Mouse (Mus musculus) midbrain, embryonic 12.5 days (tissue): ENCODE measurements around the gene Ube2z. TPM values are rescaled to one million over a fixed set of nuclear protein-coding genes. Genes with fewer than 3 reads are reported as not detected.

Experiments
- ATAC-seq: fragments of 200-750 bp; cut with Nextera tagmentation; 2 replicates; pipeline ENCODE4 v1.8.0; 2017; ENCODE audit warnings: low read depth, moderate TSS enrichment, moderate library complexity; ENCODE audit not compliant: low FRiP score
- H3K27ac ChIP-seq: fragments of 300-500 bp; sonication (generic); replicated peaks from 2 replicates; pipeline ENCODE4 v1.5.1; 2016; ENCODE audit warnings: mild to moderate bottlenecking
- H3K27me3 ChIP-seq: fragments of 300-500 bp; sonication (generic); 2 replicates; pipeline ENCODE4 v1.6.1; 2016; ENCODE audit warnings: mild to moderate bottlenecking
- H3K36me3 ChIP-seq: fragments of 300-500 bp; sonication (generic); 2 replicates; pipeline ENCODE4 v1.6.1; 2016
- H3K4me1 ChIP-seq: fragments of 300-500 bp; sonication (generic); 2 replicates; pipeline ENCODE4 v1.6.1; 2016
- H3K4me2 ChIP-seq: fragments of 300-500 bp; sonication (generic); replicated peaks from 2 replicates; pipeline ENCODE4 v1.6.1; 2016; ENCODE audit warnings: mild to moderate bottlenecking, moderate library complexity
- H3K4me3 ChIP-seq: fragments of 300-500 bp; sonication (generic); 2 replicates; pipeline ENCODE4 v1.5.1; 2016; ENCODE audit warnings: mild to moderate bottlenecking
- H3K9ac ChIP-seq: fragments of 300-500 bp; sonication (generic); replicated peaks from 2 replicates; pipeline ENCODE4 v1.6.1; 2016; ENCODE audit warnings: mild to moderate bottlenecking, moderate library complexity
- H3K9me3 ChIP-seq: fragments of 300-500 bp; sonication (generic); 2 replicates; pipeline ENCODE4 v1.6.1; 2016; ENCODE audit warnings: mild to moderate bottlenecking
- WGBS: fragments of 180-500 bp; shearing (Covaris S2); methylation state at CpG from one replicate; pipeline ENCODE4 v1.1.7; 2016; 5-methylcytosine and 5-hydroxymethylcytosine counted together
- polyA plus RNA-seq: library from polyadenylated mRNA; unstranded; fragments of >200 nt; fragmentation: Nextera tagmentation; extraction: Ambion mirVana; gene quantifications from 2 replicates; pipeline ENCODE4 v1.2.1, GENCODE M21; 2016

Ube2z gene
- polyA plus RNA-seq, 1 experiment from 2014 or later, result 36.1 TPM

DNA sequence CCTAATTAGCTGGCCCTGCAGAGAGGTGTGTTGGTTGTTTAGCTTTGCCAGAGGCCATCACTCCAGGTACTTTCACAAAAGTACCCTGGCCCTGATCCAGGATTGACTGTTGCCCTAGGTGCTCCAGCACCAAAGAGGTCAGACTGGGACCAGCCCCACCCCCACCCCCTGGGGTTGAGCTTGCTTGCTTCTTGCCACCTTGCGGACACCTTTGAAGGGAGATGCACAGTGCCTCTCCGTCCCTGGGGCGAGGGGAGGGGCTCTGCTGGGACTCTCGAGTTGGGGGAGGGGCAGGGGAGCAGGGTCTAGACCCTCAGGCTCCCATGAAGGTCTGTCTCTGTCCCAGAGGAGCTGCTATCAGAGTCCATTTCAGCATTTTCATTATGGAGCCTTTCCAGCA is 15.2 kb downstream of the Ube2z start:
- Histone ChIP-seq H3K27ac (no peak overlapping the region), H3K36me3 (peaks cover 84% of the 10 kb centered on the region), H3K27me3 (no peaks in the 10 kb centered on the region), H3K4me3 (no peak overlapping the region), H3K4me2 (no peak overlapping the region), H3K4me1 (no peaks in the 10 kb centered on the region), H3K9me3 (no peaks in the 10 kb centered on the region), H3K9ac (no peak overlapping the region)
- 76% methylated on average over 4 of the region's 4 CpGs for WGBS
- ATAC-seq, result no peak

DNA sequence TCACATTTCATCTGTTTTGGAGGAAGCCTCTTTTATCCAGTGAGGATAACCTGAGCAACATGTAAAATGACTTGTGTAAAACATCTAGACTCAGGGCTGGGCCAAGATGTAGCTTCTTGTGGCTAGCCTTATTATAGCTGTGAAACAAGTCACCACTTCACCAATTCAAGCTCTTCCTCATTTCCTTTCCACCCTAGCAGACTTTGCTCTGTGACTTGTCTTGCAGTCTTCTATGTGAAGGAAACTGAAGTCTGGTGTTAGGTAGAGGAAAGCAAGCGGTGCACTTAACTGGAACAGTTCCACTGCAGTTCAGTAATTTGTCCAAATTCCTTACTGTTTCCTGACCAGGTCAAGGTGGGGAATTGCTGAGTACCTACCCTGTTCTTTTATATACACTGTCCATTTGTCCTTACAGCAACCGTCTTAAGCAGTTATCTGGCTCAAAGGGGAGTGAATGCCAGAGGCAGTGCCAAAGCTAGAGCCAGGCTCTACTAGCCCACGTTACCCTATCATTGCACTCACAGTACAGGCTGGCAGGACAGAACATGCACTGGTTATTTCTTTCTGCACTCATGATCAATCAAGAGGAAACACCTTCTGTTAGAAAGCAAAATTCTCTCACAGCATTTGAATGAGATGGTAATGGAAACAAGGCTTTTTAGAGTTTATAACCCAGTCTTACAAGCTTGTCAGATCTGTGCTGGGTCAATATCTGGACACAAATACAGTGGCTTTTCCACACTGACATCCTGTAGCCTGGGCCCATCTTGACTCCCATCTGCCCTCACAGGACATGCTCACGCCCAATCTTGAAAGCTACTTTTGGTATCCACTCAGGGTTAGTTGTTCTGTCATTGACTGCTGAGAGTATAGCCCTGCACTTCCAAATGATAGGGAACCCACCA is 17.5 kb downstream of the Ube2z start:
- no peak overlapping the region for H3K27ac ChIP-seq
- 92% methylated on average over 4 of the region's 4 CpGs for WGBS
- H3K27me3 ChIP-seq, result no peaks in the 10 kb centered on the region
- H3K36me3 ChIP-seq, result peaks cover 80% of the 10 kb centered on the region
- no peaks in the 10 kb centered on the region for H3K9me3 ChIP-seq
- H3K4me2 ChIP-seq, result no peak overlapping the region
- no peak overlapping the region for H3K9ac ChIP-seq
- no peaks in the 10 kb centered on the region for H3K4me1 ChIP-seq
- no peak overlapping the region for H3K4me3 ChIP-seq
- ATAC-seq, result no peak

DNA sequence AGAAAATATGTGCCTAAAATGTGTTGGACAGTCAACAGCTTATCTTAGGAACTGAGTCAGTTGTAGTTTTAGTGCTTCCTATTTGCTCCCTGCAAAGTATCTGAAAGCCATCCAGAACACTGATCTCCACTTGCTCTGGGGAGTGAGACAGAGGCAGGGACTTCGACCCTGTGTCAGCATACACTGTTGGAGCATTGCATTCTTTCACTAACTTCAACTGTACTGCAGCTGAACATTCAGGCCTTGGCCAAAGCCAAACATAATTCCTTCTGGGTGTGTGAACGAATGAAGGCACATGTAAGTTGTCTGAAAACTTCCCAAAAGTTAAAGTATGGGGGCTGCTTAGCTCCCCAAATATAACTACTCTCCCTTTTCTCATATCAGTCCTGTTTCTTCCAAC is 18.4 kb downstream of the Ube2z start:
- Histone ChIP-seq H3K9ac (no peak overlapping the region), H3K4me2 (no peak overlapping the region), H3K27ac (no peak overlapping the region), H3K9me3 (no peaks in the 10 kb centered on the region), H3K27me3 (no peaks in the 10 kb centered on the region), H3K4me1 (no peaks in the 10 kb centered on the region), H3K4me3 (no peak overlapping the region), H3K36me3 (peaks cover 79% of the 10 kb centered on the region)
- 89% methylated on average over 2 of the region's 2 CpGs for WGBS
- no peak for ATAC-seq

DNA sequence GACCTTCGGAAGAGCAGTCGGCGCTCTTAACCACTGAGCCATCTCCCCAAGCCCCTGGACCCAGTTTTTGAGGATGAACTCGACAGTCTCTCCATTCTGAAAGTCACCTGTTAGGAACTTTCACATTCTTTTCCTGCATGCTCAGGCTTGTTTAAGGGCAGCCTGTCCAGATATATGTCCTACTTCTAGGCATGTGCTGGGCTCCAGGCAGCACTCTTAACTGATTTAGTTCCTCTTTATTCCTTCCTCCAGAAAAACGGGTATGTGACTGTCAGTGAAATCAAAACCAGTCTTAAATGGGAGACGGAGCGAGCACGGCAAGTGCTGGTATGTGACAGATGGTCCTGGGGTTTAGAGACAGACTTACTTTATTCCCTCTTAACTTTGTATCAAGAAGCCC is 19.2 kb downstream of the Ube2z start:
- no peaks in the 10 kb centered on the region for H3K9me3 ChIP-seq
- no peak overlapping the region for H3K9ac ChIP-seq
- no peaks in the 10 kb centered on the region for H3K27me3 ChIP-seq
- no peak overlapping the region for H3K4me2 ChIP-seq
- ATAC-seq, result no peak
- no peak overlapping the region for H3K27ac ChIP-seq
- peaks cover 76% of the 10 kb centered on the region for H3K36me3 ChIP-seq
- H3K4me1 ChIP-seq, result no peaks in the 10 kb centered on the region
- WGBS, result 87% methylated on average over 8 of the region's 8 CpGs
- H3K4me3 ChIP-seq, result no peak overlapping the region

DNA sequence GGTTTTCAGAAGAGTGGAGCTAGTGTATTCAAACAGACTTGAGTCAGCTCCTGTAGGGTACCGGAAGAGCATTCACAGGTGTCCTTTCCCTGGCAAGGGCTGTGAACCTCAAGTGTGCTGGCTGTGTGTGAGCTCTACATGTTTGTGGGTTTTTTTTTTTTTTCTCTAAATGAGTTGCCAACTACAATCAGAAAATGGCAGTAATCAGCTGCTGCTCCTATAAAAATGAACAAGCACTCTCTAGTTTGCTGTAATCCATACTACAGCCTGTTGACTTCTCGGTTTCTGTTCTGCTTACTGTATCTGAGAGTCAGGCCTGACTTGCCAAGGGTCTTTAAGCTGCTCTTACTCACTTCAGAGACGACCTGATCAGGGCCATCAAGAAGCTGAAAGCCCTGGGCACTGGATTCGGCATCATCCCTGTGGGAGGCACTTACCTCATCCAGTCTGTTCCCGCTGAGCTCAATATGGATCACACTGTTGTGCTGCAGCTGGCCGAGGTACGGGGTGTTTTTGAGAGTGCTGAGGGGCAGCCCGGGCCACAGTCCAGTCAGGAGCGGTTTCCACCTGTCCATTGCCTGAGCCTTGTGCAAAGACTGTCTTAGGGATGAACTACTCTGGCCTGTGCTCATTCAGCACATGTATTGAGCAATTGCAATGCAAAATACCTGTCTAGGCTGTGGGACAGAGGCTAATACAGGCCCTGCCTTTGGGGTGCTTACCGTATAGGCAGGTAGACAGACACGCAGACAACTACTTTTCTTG is 20.2 kb downstream of the Ube2z start:
- no peaks in the 10 kb centered on the region for H3K4me1 ChIP-seq
- no peak for ATAC-seq
- no peak overlapping the region for H3K27ac ChIP-seq
- H3K9ac ChIP-seq, result no peak overlapping the region
- H3K9me3 ChIP-seq, result no peaks in the 10 kb centered on the region
- no peak overlapping the region for H3K4me3 ChIP-seq
- peaks cover 70% of the 10 kb centered on the region for H3K36me3 ChIP-seq
- H3K4me2 ChIP-seq, result no peak overlapping the region
- H3K27me3 ChIP-seq, result no peaks in the 10 kb centered on the region
- 85% methylated on average over 11 of the region's 11 CpGs for WGBS

DNA sequence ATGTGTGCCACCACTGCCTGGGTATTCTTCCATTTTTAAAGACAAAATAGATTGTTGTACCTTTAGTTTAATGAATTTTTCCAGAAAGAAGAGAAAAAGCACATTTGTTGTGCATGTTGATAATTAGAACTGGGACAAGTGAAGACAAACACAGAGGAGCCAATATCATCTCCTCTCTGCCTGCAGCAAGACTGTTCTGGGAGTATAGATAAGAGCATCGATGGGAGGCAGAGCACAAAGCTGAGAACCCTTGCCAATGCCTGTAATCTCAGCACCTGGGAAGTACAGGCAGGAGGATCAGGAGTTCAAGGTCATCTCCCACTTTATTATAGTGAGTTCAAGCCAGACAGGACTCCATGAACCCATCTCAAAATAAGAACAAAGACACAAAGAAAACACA is 26.6 kb downstream of the Ube2z start:
- Histone ChIP-seq H3K4me1 (peaks cover 13% of the 10 kb centered on the region), H3K4me2 (no peak overlapping the region), H3K27ac (no peak overlapping the region), H3K9ac (no peak overlapping the region), H3K27me3 (no peaks in the 10 kb centered on the region), H3K36me3 (peaks cover 34% of the 10 kb centered on the region), H3K4me3 (no peak overlapping the region), H3K9me3 (no peaks in the 10 kb centered on the region)
- ATAC-seq, result no peak
- 93% methylated on average over 1 of the region's 1 CpGs for WGBS

DNA sequence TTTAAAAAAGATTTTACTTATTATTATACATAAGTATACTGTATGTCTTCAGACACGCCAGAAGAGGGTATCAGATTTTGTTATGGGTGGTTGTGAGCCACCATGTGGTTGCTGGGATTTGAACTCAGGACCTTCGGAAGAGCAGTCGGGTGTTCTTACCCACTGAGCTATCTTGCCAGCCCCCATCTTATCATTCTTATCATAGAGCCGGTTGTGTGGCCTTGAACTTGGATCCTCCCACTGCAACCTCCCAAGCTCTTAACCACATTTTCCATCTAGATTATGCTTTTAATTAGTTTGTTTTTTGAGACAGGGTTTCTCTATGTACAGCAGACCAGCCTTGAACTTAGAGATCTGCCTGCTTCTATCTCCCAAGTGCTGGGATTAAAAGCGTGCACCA is 27.7 kb downstream of the Ube2z start:
- ATAC-seq, result no peak
- H3K27ac ChIP-seq, result no peak overlapping the region
- peaks cover 25% of the 10 kb centered on the region for H3K36me3 ChIP-seq
- no peak overlapping the region for H3K4me2 ChIP-seq
- H3K9me3 ChIP-seq, result no peaks in the 10 kb centered on the region
- no peak overlapping the region for H3K9ac ChIP-seq
- WGBS, result 94% methylated on average over 5 of the region's 5 CpGs
- peaks cover 13% of the 10 kb centered on the region for H3K4me1 ChIP-seq
- no peak overlapping the region for H3K4me3 ChIP-seq
- H3K27me3 ChIP-seq, result no peaks in the 10 kb centered on the region

DNA sequence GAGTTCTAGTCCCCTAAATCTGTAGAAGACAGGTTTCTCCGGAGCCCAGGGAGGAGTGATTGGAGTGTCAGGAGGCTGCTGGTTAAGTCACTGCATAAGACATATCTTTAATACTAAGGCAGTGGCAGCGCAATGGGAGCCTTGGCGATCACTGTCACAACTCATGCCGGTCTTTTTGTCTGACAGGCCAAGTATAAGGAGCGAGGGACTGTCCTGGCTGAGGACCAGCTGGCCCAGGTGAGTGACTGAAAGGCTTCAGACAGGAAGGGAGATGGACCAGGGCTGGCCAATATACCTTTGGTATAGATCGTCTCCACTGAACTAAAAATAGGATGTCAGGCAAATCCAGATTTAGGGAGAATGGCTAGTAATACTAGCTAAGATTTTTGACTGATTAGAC is 30.1 kb downstream of the Ube2z start:
- Histone ChIP-seq H3K4me2 (peak overlapping the region; percentile 93), H3K36me3 (peaks cover 10% of the 10 kb centered on the region), H3K27ac (peak overlapping the region; percentile 68; the same call in 1 of the 2 replicates), H3K9me3 (no peaks in the 10 kb centered on the region), H3K9ac (peak overlapping the region; percentile 81), H3K4me1 (peaks cover 13% of the 10 kb centered on the region), H3K27me3 (0 out of 2 replicates have a peak, but pooled peaks cover 3% of the 10 kb centered on the region), H3K4me3 (peak overlapping the region; percentile 87)
- no peak for ATAC-seq
- WGBS, result 15% methylated on average over 6 of the region's 6 CpGs

DNA sequence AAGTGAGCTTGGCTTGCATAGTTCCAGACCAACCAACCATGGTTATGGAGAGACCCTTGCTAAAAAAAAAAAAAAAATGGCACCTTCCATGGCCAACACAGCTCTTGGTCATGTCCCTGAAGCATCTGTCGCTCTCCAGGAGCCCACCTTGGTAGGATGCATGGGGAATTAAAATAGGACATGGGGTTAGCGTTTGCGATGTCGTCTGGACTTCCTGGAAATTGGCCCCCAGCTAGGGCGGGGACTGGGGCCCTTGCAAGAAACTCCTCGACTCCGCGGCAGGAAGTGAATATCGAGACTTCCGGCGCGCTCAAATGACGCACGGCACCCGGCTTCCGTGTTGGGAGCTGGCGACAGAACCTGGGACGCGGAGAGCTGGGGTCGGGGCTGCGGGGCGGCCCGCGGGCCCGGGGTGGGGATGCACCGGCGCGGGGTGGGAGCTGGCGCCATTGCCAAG is 30.6 kb downstream of the Ube2z start, which contains the start of gene Snf8:
Snf8 (plus strand) TSS at position 290 of the 457 bp plus-strand sequence.
- H3K4me1 ChIP-seq, result peaks cover 13% of the 10 kb centered on the region
- H3K27ac ChIP-seq, result peak within 1 kb of the TSS; percentile 68
- peak within 1 kb of the TSS; percentile 81 for H3K9ac ChIP-seq
- WGBS, result under 1% methylated on average over 28 of the region's 29 CpGs
- H3K9me3 ChIP-seq, result no peaks in the 10 kb centered on the region
- 0 out of 2 replicates have a peak, but pooled peaks cover 3% of the 10 kb centered on the region for H3K27me3 ChIP-seq
- peak within 1 kb of the TSS; percentile 87 for H3K4me3 ChIP-seq
- ATAC-seq, result peak; percentile 58; the same call in 1 of the 2 replicates
- H3K36me3 ChIP-seq, result peaks cover 10% of the 10 kb centered on the region
- H3K4me2 ChIP-seq, result peak within 1 kb of the TSS; percentile 93

DNA sequence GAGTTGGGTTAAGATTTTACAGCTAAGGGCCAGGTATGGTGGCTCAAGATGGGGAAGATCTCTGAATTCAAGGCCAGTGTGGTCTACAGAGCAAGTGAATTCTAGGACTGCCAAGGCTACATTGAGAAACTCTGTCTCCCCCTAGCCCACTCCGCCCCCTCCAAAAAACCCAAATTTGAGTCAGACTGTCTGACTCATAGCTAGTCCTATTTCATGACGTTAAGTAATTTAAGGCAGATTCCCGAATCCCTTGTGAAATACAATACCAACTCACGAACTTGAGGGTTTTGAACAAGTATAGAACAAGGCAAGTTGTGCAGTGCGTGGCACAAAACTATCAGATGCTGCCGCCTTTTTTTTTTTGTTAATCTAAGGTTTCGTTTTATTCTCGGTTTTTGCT is 31.1 kb downstream of the Ube2z start:
- Histone ChIP-seq H3K9ac (no peak overlapping the region), H3K4me3 (peak overlapping the region; percentile 87), H3K36me3 (peaks cover 6% of the 10 kb centered on the region), H3K4me2 (peak overlapping the region; percentile 93), H3K27ac (no peak overlapping the region), H3K9me3 (no peaks in the 10 kb centered on the region), H3K27me3 (0 out of 2 replicates have a peak, but pooled peaks cover 3% of the 10 kb centered on the region), H3K4me1 (peaks cover 13% of the 10 kb centered on the region)
- no peak for ATAC-seq
- WGBS, result 51% methylated on average over 8 of the region's 8 CpGs

DNA sequence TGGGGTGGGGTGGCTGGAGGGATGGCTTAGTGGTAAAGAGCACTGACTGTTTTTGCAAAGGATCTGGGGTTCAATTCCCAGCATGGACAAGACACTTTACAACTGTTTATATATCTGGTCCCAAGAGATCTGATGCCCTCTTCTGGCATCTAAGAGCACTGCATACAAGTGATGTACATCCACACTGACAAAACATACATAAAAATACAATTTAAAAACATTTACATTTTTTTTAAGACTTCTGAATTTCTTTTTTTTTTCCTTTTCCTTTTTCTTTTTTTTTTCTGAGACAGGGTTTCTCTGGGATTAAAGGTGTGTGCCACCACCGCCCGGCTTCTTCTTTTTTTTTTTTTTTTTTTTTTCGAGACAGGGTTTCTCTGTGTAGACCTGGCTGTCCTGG is 31.9 kb downstream of the Ube2z start:
- no peak for ATAC-seq
- 100% methylated on average over 2 of the region's 3 CpGs for WGBS

DNA sequence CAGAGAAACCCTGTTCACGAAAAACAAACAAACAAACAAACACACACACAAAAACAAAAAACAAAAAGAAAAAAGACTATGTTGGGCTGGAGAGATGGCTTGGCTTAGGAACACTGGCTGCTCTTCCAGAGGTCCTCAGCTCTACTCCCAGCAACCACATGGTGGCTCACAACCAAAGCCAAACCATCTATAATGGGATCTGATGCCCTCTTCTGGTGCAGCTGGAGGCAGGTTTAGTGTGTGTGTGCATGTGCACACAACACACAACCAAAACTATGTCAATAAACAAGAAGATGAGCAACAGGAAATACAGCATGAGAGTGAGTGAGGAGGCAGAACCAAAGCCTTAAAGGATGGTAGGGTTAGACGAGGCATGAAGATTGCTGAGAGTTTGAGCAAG is 33.5 kb downstream of the Ube2z start:
- Histone ChIP-seq H3K36me3 (no peaks in the 10 kb centered on the region), H3K4me2 (no peak overlapping the region), H3K4me1 (peaks cover 13% of the 10 kb centered on the region), H3K27ac (no peak overlapping the region), H3K4me3 (no peak overlapping the region), H3K9ac (no peak overlapping the region), H3K9me3 (no peaks in the 10 kb centered on the region), H3K27me3 (0 out of 2 replicates have a peak, but pooled peaks cover 3% of the 10 kb centered on the region)
- 79% methylated on average over 2 of the region's 2 CpGs for WGBS
- no peak for ATAC-seq

More for the DNA sequence above, 31.9 kb downstream of the Ube2z start:
- Histone ChIP-seq H3K36me3 (no peaks in the 10 kb centered on the region; the same call in 1 of the 2 replicates), H3K9me3 (no peaks in the 10 kb centered on the region), H3K4me2 (no peak overlapping the region), H3K4me1 (peaks cover 13% of the 10 kb centered on the region), H3K27ac (no peak overlapping the region), H3K27me3 (0 out of 2 replicates have a peak, but pooled peaks cover 3% of the 10 kb centered on the region), H3K4me3 (no peak overlapping the region), H3K9ac (no peak overlapping the region)
